Mouse (Mus musculus) neural tube, embryonic 10.5 days (tissue): ENCODE results near the gene Taf4.

ENCODE experiments used
- DNase-seq: peaks from one replicate; pipeline ENCODE4 v3.0.0-alpha.2; 2017; ENCODE audit warnings: low spot score; ENCODE audit errors: extremely low spot score

Gene Taf4

GRCm38 (mm10) chr2:179982715-179983114 lies 6.3 kb upstream of the Taf4 start:
- DNase-seq = no peak

- no peak for DNase-seq
These were observed 4.2 kb upstream of the Taf4 start for GRCm38 (mm10) chr2:179980616-179981015.

- no peak for DNase-seq
These were observed 3.4 kb upstream of the Taf4 start for GRCm38 (mm10) chr2:179979836-179980235.

- no peak for DNase-seq
These were observed 1.8 kb upstream of the Taf4 start for GRCm38 (mm10) chr2:179978250-179978649.

- DNase-seq = peak; percentile 33
These were observed 1.0 kb upstream of the Taf4 start for GRCm38 (mm10) chr2:179977344-179978025.

- no peak for DNase-seq
These were observed 185 bp downstream of the Taf4 start for GRCm38 (mm10) chr2:179976295-179976627.

GRCm38 (mm10) chr2:179975851-179976250 lies 595 bp downstream of the Taf4 start:
- DNase-seq = peak; percentile 23

GRCm38 (mm10) chr2:179974651-179975471 lies 1.6 kb downstream of the Taf4 start:
- DNase-seq = peak; percentile 57

GRCm38 (mm10) chr2:179973871-179974628 lies 2.4 kb downstream of the Taf4 start:
- no peak for DNase-seq

- DNase-seq = no peak
These were observed 4.0 kb downstream of the Taf4 start for GRCm38 (mm10) chr2:179972406-179972805.

GRCm38 (mm10) chr2:179971891-179972290 lies 4.6 kb downstream of the Taf4 start:
- no peak for DNase-seq

GRCm38 (mm10) chr2:179969137-179969536 lies 7.3 kb downstream of the Taf4 start:
- no peak for DNase-seq

GRCm38 (mm10) chr2:179967633-179968032 lies 8.8 kb downstream of the Taf4 start:
- no peak for DNase-seq

GRCm38 (mm10) chr2:179961420-179961819 lies 15.0 kb downstream of the Taf4 start:
- DNase-seq = no peak

- no peak for DNase-seq
These were observed 16.1 kb downstream of the Taf4 start for GRCm38 (mm10) chr2:179960327-179960726.

- no peak for DNase-seq
These were observed 17.1 kb downstream of the Taf4 start for GRCm38 (mm10) chr2:179959391-179959790.

- no peak for DNase-seq
These were observed 24.6 kb downstream of the Taf4 start for GRCm38 (mm10) chr2:179951542-179952524.

- no peak for DNase-seq
These were observed 27.6 kb downstream of the Taf4 start for GRCm38 (mm10) chr2:179948820-179949219.

- no peak for DNase-seq
These were observed 28.8 kb downstream of the Taf4 start for GRCm38 (mm10) chr2:179947607-179948006.

- DNase-seq = no peak
These were observed 29.9 kb downstream of the Taf4 start for GRCm38 (mm10) chr2:179946496-179946895.

- DNase-seq = no peak
These were observed 31.4 kb downstream of the Taf4 start for GRCm38 (mm10) chr2:179945051-179945450.
